Mouse (Mus musculus): ENCODE data around the gene Dok7.

DNA sequence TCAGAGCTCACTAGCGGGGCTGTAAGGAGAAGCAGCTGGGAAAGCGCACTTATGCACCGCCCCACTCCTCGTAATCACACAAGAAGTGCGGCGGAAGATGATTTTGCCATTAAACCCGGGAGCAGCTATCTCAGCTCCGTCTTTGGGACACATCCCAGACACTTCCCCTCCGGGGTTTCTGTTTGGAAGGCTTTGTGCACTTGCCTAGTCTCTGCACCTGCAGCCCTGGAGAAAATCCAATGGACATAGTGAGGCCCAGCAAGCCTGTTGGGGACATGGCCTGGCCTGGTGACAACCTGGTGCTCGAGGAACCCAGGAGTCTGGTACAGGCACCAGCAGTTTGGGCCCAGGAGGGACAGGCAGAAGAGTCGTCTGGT is 49.3 kb downstream of the Dok7 start:
- TF ChIP-seq HCFC1 (IDR thresholded peaks at IDR 0.05; ENCODE audit: low read depth, low read length), result no peak
- no peak for TF ChIP-seq PAX5 (IDR thresholded peaks at IDR 0.05; ENCODE audit: low read length)
- TF ChIP-seq POLR2A (IDR thresholded peaks at IDR 0.05; ENCODE audit: low read depth, low read length), result no peak
- no peak for TF ChIP-seq ETS1 (conservative IDR thresholded peaks at IDR 0.05; ENCODE audit: low read depth, low read length)
- TF ChIP-seq EP300 (IDR thresholded peaks at IDR 0.05; ENCODE audit: low read length), result no peak
- TF ChIP-seq NELFE (IDR thresholded peaks at IDR 0.05; ENCODE audit: low read depth, low read length), result no peak
- TF ChIP-seq CTCF (conservative IDR thresholded peaks at IDR 0.05 in 1 of 2, IDR thresholded peaks at IDR 0.05 in 1 of 2; ENCODE audit: low read depth in 2 of 2, low read length in 2 of 2), result no peak
- TF ChIP-seq POLR2AphosphoS2 (IDR thresholded peaks at IDR 0.05; ENCODE audit: low read depth, low read length), result no peak
- TF ChIP-seq BHLHE40 (IDR thresholded peaks at IDR 0.05; ENCODE audit: low read depth, low read length), result no peak
- no peak for TF ChIP-seq USF1 (IDR thresholded peaks at IDR 0.05; ENCODE audit: low read depth, low read length)
- no peak for TF ChIP-seq CHD1 (IDR thresholded peaks at IDR 0.05; ENCODE audit: low read depth, low read length)
- TF ChIP-seq MEF2A (IDR thresholded peaks at IDR 0.05; ENCODE audit: borderline replicate concordance, low read depth, low read length), result no peak
